Mouse (Mus musculus): ENCODE measurements around the gene Gm10197. TPM values are rescaled to one million over a fixed set of nuclear protein-coding genes. Genes with fewer than 3 reads are reported as not detected.

The Gm10197 gene
- polyA plus RNA-seq, 1 experiment from 2014 or later: not detected

- Histone ChIP-seq H3K9ac (replicated peaks) (no peak overlapping the region), H3K27ac (no peak overlapping the region), H3K4me2 (no peak overlapping the region), H3K4me1 (replicated peaks) (peaks cover 3% of the 10 kb centered on the region; the same call in 1 of the 2 replicates), H3K4me3 (replicated peaks) (no peak overlapping the region), H3K9me3 (no peaks in the 10 kb centered on the region), H3K36me3 (peaks cover 20% of the 10 kb centered on the region), H3K27me3 (no peaks in the 10 kb centered on the region)
- no peak for ATAC-seq (ENCODE audit: insufficient number of reproducible peaks, insufficient read depth, low FRiP score, low TSS enrichment, low read depth)
- 79% methylated on average over 7 of the region's 7 CpGs for WGBS
Observed at GRCm38 (mm10) chr19:53354271-53355000, 17.1 kb downstream of the Gm10197 start.

GRCm38 (mm10) chr19:53353864-53354263 lies 17.7 kb downstream of the Gm10197 start:
- Histone ChIP-seq H3K4me2 (no peak overlapping the region), H3K36me3 (peaks cover 20% of the 10 kb centered on the region), H3K9ac (replicated peaks) (no peak overlapping the region), H3K27ac (no peak overlapping the region), H3K27me3 (no peaks in the 10 kb centered on the region), H3K9me3 (no peaks in the 10 kb centered on the region), H3K4me3 (replicated peaks) (no peak overlapping the region), H3K4me1 (replicated peaks) (no peaks in the 10 kb centered on the region)
- WGBS: 89% methylated on average over 7 of the region's 7 CpGs
- ATAC-seq (ENCODE audit: insufficient number of reproducible peaks, insufficient read depth, low FRiP score, low TSS enrichment, low read depth): no peak

- H3K27me3 ChIP-seq: no peaks in the 10 kb centered on the region
- no peak overlapping the region for H3K4me2 ChIP-seq
- no peak overlapping the region for H3K4me3 ChIP-seq (replicated peaks)
- H3K9ac ChIP-seq (replicated peaks): no peak overlapping the region
- no peak overlapping the region for H3K27ac ChIP-seq
- peaks cover 35% of the 10 kb centered on the region for H3K4me1 ChIP-seq (replicated peaks)
- H3K36me3 ChIP-seq: peaks cover 17% of the 10 kb centered on the region
- H3K9me3 ChIP-seq: no peaks in the 10 kb centered on the region
- no peak for ATAC-seq (ENCODE audit: insufficient number of reproducible peaks, insufficient read depth, low FRiP score, low TSS enrichment, low read depth)
- 59% methylated on average over 14 of the region's 14 CpGs for WGBS
Observed at GRCm38 (mm10) chr19:53345766-53346165, 25.8 kb downstream of the Gm10197 start.

- Histone ChIP-seq H3K27ac (no peak overlapping the region), H3K27me3 (no peaks in the 10 kb centered on the region), H3K9me3 (no peaks in the 10 kb centered on the region), H3K4me3 (replicated peaks) (no peak overlapping the region), H3K4me2 (0 out of 2 replicates have a peak overlapping the region, but pooled peaks have one; percentile 9), H3K36me3 (peaks cover 15% of the 10 kb centered on the region), H3K4me1 (replicated peaks) (peaks cover 35% of the 10 kb centered on the region), H3K9ac (replicated peaks) (no peak overlapping the region)
- no peak for ATAC-seq (ENCODE audit: insufficient number of reproducible peaks, insufficient read depth, low FRiP score, low TSS enrichment, low read depth)
- 68% methylated on average over 16 of the region's 16 CpGs for WGBS
Observed at GRCm38 (mm10) chr19:53344062-53344461, 27.5 kb downstream of the Gm10197 start.

- Histone ChIP-seq H3K4me3 (replicated peaks) (no peak overlapping the region), H3K27me3 (no peaks in the 10 kb centered on the region), H3K4me2 (no peak overlapping the region), H3K36me3 (peaks cover 15% of the 10 kb centered on the region), H3K9ac (replicated peaks) (no peak overlapping the region), H3K27ac (no peak overlapping the region), H3K4me1 (replicated peaks) (peaks cover 34% of the 10 kb centered on the region), H3K9me3 (no peaks in the 10 kb centered on the region)
- no peak for ATAC-seq (ENCODE audit: insufficient number of reproducible peaks, insufficient read depth, low FRiP score, low TSS enrichment, low read depth)
- WGBS: 85% methylated on average over 13 of the region's 13 CpGs
Observed at GRCm38 (mm10) chr19:53343174-53343881, 28.2 kb downstream of the Gm10197 start.

GRCm38 (mm10) chr19:53340423-53340822 lies 31.1 kb downstream of the Gm10197 start:
- Histone ChIP-seq H3K4me1 (replicated peaks) (peaks cover 24% of the 10 kb centered on the region), H3K27ac (no peak overlapping the region), H3K36me3 (peaks cover 23% of the 10 kb centered on the region), H3K4me2 (no peak overlapping the region), H3K27me3 (no peaks in the 10 kb centered on the region), H3K9me3 (no peaks in the 10 kb centered on the region), H3K9ac (replicated peaks) (no peak overlapping the region), H3K4me3 (replicated peaks) (no peak overlapping the region)
- ATAC-seq (ENCODE audit: insufficient number of reproducible peaks, insufficient read depth, low FRiP score, low TSS enrichment, low read depth): no peak
- 26% methylated on average over 6 of the region's 6 CpGs for WGBS

GRCm38 (mm10) chr19:53335241-53335640 lies 36.3 kb downstream of the Gm10197 start:
- no peak overlapping the region for H3K4me2 ChIP-seq
- no peak overlapping the region for H3K4me3 ChIP-seq (replicated peaks)
- H3K9me3 ChIP-seq: 0 out of 2 replicates have a peak, but pooled peaks cover 3% of the 10 kb centered on the region
- no peak overlapping the region for H3K9ac ChIP-seq (replicated peaks)
- no peak overlapping the region for H3K27ac ChIP-seq
- peaks cover 11% of the 10 kb centered on the region for H3K4me1 ChIP-seq (replicated peaks)
- H3K27me3 ChIP-seq: no peaks in the 10 kb centered on the region
- peaks cover 59% of the 10 kb centered on the region for H3K36me3 ChIP-seq
- ATAC-seq (ENCODE audit: insufficient number of reproducible peaks, insufficient read depth, low FRiP score, low TSS enrichment, low read depth): no peak
- 93% methylated on average over 9 of the region's 9 CpGs for WGBS

GRCm38 (mm10) chr19:53333730-53334129 lies 37.8 kb downstream of the Gm10197 start:
- Histone ChIP-seq H3K27ac (no peak overlapping the region), H3K4me1 (replicated peaks) (peaks cover 13% of the 10 kb centered on the region), H3K4me3 (replicated peaks) (no peak overlapping the region), H3K9ac (replicated peaks) (no peak overlapping the region), H3K36me3 (peaks cover 57% of the 10 kb centered on the region), H3K9me3 (0 out of 2 replicates have a peak, but pooled peaks cover 3% of the 10 kb centered on the region), H3K27me3 (no peaks in the 10 kb centered on the region), H3K4me2 (no peak overlapping the region)
- WGBS: 95% methylated on average over 6 of the region's 6 CpGs
- no peak for ATAC-seq (ENCODE audit: insufficient number of reproducible peaks, insufficient read depth, low FRiP score, low TSS enrichment, low read depth)

- no peak overlapping the region for H3K4me3 ChIP-seq (replicated peaks)
- H3K27ac ChIP-seq: no peak overlapping the region
- WGBS: 91% methylated on average over 21 of the region's 21 CpGs
- peaks cover 42% of the 10 kb centered on the region for H3K36me3 ChIP-seq
- no peaks in the 10 kb centered on the region for H3K27me3 ChIP-seq
- H3K9ac ChIP-seq (replicated peaks): no peak overlapping the region
- H3K4me2 ChIP-seq: no peak overlapping the region
- H3K4me1 ChIP-seq (replicated peaks): peaks cover 13% of the 10 kb centered on the region
- H3K9me3 ChIP-seq: 0 out of 2 replicates have a peak, but pooled peaks cover 3% of the 10 kb centered on the region
- ATAC-seq (ENCODE audit: insufficient number of reproducible peaks, insufficient read depth, low FRiP score, low TSS enrichment, low read depth): no peak
Observed at GRCm38 (mm10) chr19:53331882-53332500, 39.6 kb downstream of the Gm10197 start.

- ATAC-seq (ENCODE audit: insufficient number of reproducible peaks, insufficient read depth, low FRiP score, low TSS enrichment, low read depth): peak; percentile 83
- Histone ChIP-seq H3K4me2 (peak overlapping the region; percentile 97), H3K27ac (peak overlapping the region; percentile 79), H3K9ac (replicated peaks) (peak overlapping the region; percentile 78), H3K9me3 (0 out of 2 replicates have a peak, but pooled peaks cover 3% of the 10 kb centered on the region), H3K4me3 (replicated peaks) (peak overlapping the region; percentile 86), H3K4me1 (replicated peaks) (peaks cover 28% of the 10 kb centered on the region), H3K36me3 (peaks cover 32% of the 10 kb centered on the region), H3K27me3 (no peaks in the 10 kb centered on the region)
- under 1% methylated on average over 29 of the region's 29 CpGs for WGBS
Observed at GRCm38 (mm10) chr19:53329992-53330381, 41.6 kb downstream of the Gm10197 start.
